Mouse (Mus musculus): Measurements from ENCODE around the gene RPS10-NUDT3.
A peak's percentile ranks its signal among the peaks of the same experiment; 100 is the strongest.

RPS10-NUDT3 gene

GRCm38 (mm10) chr17:27634871-27635574 is at the start of gene RPS10-NUDT3:
RPS10-NUDT3 (minus strand) TSS chr17:27635222.
- peak; percentile 88 for DNase-seq

- peak; percentile 41 for DNase-seq
Observed at GRCm38 (mm10) chr17:27678924-27679813, 44.1 kb upstream of the RPS10-NUDT3 start.

- no peak for DNase-seq
Observed at GRCm38 (mm10) chr17:27677756-27678155, 42.7 kb upstream of the RPS10-NUDT3 start.

- DNase-seq, result no peak
Observed at GRCm38 (mm10) chr17:27676270-27676669, 41.2 kb upstream of the RPS10-NUDT3 start.

- DNase-seq, result peak; percentile 37
Observed at GRCm38 (mm10) chr17:27675453-27675852, 40.4 kb upstream of the RPS10-NUDT3 start.

GRCm38 (mm10) chr17:27673945-27674344 is 38.9 kb upstream of the RPS10-NUDT3 start:
- DNase-seq, result no peak

GRCm38 (mm10) chr17:27671720-27672119 is 36.7 kb upstream of the RPS10-NUDT3 start:
- DNase-seq, result no peak

GRCm38 (mm10) chr17:27658767-27659166 is 23.7 kb upstream of the RPS10-NUDT3 start:
- DNase-seq, result no peak

- no peak for DNase-seq
Observed at GRCm38 (mm10) chr17:27657123-27657522, 22.1 kb upstream of the RPS10-NUDT3 start.

GRCm38 (mm10) chr17:27656414-27656813 is 21.4 kb upstream of the RPS10-NUDT3 start:
- DNase-seq, result no peak

- peak; percentile 82 for DNase-seq
Observed at GRCm38 (mm10) chr17:27656011-27656399, 21.0 kb upstream of the RPS10-NUDT3 start.

GRCm38 (mm10) chr17:27655089-27656010 is 20.3 kb upstream of the RPS10-NUDT3 start, which contains the start of gene Pacsin1:
Pacsin1 (plus strand) TSS chr17:27655509.
- peak; percentile 80 for DNase-seq

- no peak for DNase-seq
Observed at GRCm38 (mm10) chr17:27653253-27653959, 18.4 kb upstream of the RPS10-NUDT3 start.

GRCm38 (mm10) chr17:27652046-27652790 is 17.2 kb upstream of the RPS10-NUDT3 start:
- no peak for DNase-seq

GRCm38 (mm10) chr17:27650586-27650985 is 15.6 kb upstream of the RPS10-NUDT3 start:
- DNase-seq, result no peak

- no peak for DNase-seq
Observed at GRCm38 (mm10) chr17:27650160-27650559, 15.1 kb upstream of the RPS10-NUDT3 start.

GRCm38 (mm10) chr17:27645807-27646206 is 10.8 kb upstream of the RPS10-NUDT3 start:
- no peak for DNase-seq

- no peak for DNase-seq
Observed at GRCm38 (mm10) chr17:27644572-27644971, 9.6 kb upstream of the RPS10-NUDT3 start.

GRCm38 (mm10) chr17:27643756-27644155 is 8.7 kb upstream of the RPS10-NUDT3 start:
- DNase-seq, result no peak

- DNase-seq, result peak; percentile 59
Observed at GRCm38 (mm10) chr17:27643101-27643500, 8.1 kb upstream of the RPS10-NUDT3 start.

GRCm38 (mm10) chr17:27642491-27643062 is 7.6 kb upstream of the RPS10-NUDT3 start:
- peak; percentile 83 for DNase-seq
